Mouse (Mus musculus) heart, adult 2 months (tissue): ENCODE results near the gene Gramd1b. TPM values are rescaled to one million over a fixed set of nuclear protein-coding genes. Genes with fewer than 3 reads are reported as not detected.

Experiments used
- DNase-seq, 2 experiments: peaks; one replicate each; pipeline ENCODE4 v3.0.0; 2021
- H3K27ac ChIP-seq: fragments of 200-600 bp; 2 replicates; pipeline ENCODE4 v1.8.1; 2022
- H3K27me3 ChIP-seq: fragments of 200-500 bp; 2 replicates; pipeline ENCODE4 v1.6.1; 2012; ENCODE audit warnings: mild to moderate bottlenecking, low read length, inconsistent platforms, mixed read lengths; ENCODE audit not compliant: control insufficient read depth, insufficient read depth
- H3K36me3 ChIP-seq: fragments of 200-500 bp; 2 replicates; pipeline ENCODE4 v1.6.1; 2012; ENCODE audit warnings: low read length, inconsistent platforms; ENCODE audit not compliant: control insufficient read depth, insufficient read depth
- H3K4me1 ChIP-seq: fragments of 200-500 bp; 2 replicates; pipeline ENCODE4 v1.6.1; 2011; ENCODE audit warnings: low read length; ENCODE audit not compliant: control insufficient read depth, insufficient read depth
- H3K4me3 ChIP-seq: fragments of 200-600 bp; 2 replicates; pipeline ENCODE4 v1.8.1; 2022
- H3K79me2 ChIP-seq: fragments of 200-500 bp; replicated peaks from 2 replicates; pipeline ENCODE4 v1.6.1; 2012; ENCODE audit warnings: mild to moderate bottlenecking, inconsistent platforms, low read length, moderate library complexity, mixed read lengths; ENCODE audit not compliant: control insufficient read depth, insufficient read depth
- H3K9ac ChIP-seq: fragments of 200-500 bp; 2 replicates; pipeline ENCODE4 v1.6.1; 2012; ENCODE audit warnings: low read depth, mild to moderate bottlenecking, control low read depth, inconsistent platforms, low read length, mixed read lengths
- CTCF ChIP-seq: fragments of 200-600 bp; IDR thresholded peaks from 2 replicates; pipeline ENCODE4 v1.8.1; 2022; ENCODE audit warnings: antibody characterized with exemption, mild to moderate bottlenecking, moderate library complexity
- EP300 ChIP-seq: fragments of 200-500 bp; IDR thresholded peaks from 2 replicates; pipeline ENCODE4 v1.6.1; 2011; ENCODE audit warnings: low read depth, low read length, control low read depth; ENCODE audit not compliant: insufficient read depth
- POLR2A ChIP-seq: fragments of 200-500 bp; IDR thresholded peaks from 2 replicates; pipeline ENCODE4 v1.6.1; 2011; ENCODE audit warnings: mild to moderate bottlenecking, low read depth, low read length, control low read depth; ENCODE audit not compliant: insufficient read depth
- WGBS: fragments of 180-500 bp; shearing (Covaris S2); methylation state at CpG from one replicate; pipeline ENCODE4 v1.1.7; 2018; 5-methylcytosine and 5-hydroxymethylcytosine counted together
- intact Hi-C: fragments of 180-260 bp; cut with DNase I; formaldehyde crosslinking; loops from one replicate; pipeline ENCODE4 v1.15.1; 2025
- polyA plus RNA-seq: library from polyadenylated mRNA; depleted of rRNA; stranded (reverse); fragments of >200 nt; gene quantifications from 2 replicates; pipeline ENCODE4 v1.2.3, GENCODE M21; 2012
- total RNA-seq, 2 experiments: library from RNA; stranded (reverse); gene quantifications; 2 replicates each; pipeline ENCODE4 v1.2.3; 2021

The Gramd1b gene
- total and polyA plus RNA-seq, 3 experiments = 16.9 to 25.0 (median 17.3) TPM

DNA sequence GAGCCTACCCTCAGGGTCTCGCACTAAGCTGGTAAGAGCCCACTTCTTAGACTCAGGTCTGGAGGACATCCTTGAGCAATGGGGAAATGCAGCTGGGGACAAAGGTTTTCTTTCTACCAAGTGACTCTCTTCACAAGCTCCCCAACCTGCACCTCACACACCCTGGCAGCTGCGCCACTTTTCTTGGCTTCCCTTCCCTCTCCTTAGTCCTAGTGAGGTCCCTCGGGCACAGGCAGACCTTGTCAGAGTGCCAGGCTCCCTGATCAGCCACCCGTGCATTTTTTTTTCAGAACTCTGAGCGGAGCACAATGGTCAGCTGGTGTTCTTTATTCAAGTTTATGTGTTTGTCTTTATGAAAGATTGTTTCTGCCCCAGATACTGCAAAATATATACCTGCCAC, 194.5 kb downstream of the Gramd1b start:
- no peak overlapping the region for H3K9ac ChIP-seq
- intact Hi-C loops = no loop called here
- H3K27ac ChIP-seq = no peak overlapping the region
- no peak overlapping the region for H3K4me3 ChIP-seq
- H3K27me3 ChIP-seq = no peaks in the 10 kb centered on the region
- DNase-seq = peak in 1 of 2 experiments; percentile 60
- H3K79me2 ChIP-seq = no peaks in the 10 kb centered on the region
- no peak for TF ChIP-seq CTCF
- no peak for TF ChIP-seq EP300
- TF ChIP-seq POLR2A = no peak
- H3K36me3 ChIP-seq = no peaks in the 10 kb centered on the region; the same call in 1 of the 2 replicates
- peaks cover 11% of the 10 kb centered on the region for H3K4me1 ChIP-seq
- 51% methylated on average over 5 of the region's 5 CpGs for WGBS

DNA sequence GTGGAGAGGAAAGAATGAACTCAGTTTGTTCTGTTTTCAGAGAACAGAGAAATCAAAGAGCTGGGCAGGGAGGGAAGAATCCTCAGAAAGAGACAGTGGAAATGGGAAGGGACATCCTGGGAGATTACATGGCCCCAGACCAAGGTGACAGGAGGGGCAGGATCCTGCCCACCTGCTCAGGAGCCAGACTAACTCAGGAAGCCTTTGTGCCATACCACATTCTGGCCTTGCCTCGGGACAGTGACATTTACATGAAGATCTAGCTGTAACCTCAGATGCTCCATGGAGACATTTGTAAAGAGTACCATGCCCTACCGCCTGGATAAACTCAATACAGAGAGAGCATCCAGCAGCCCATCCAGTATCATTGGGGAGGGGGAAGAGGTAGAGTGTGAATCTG, 196.6 kb downstream of the Gramd1b start:
- H3K4me1 ChIP-seq = peaks cover 9% of the 10 kb centered on the region
- intact Hi-C loops = loop anchor here (5.0 kb wide), 2 partner anchors 83 to 143 kb away; no protein-coding TSS in a partner anchor
- 63% methylated on average over 2 of the region's 2 CpGs for WGBS

DNA sequence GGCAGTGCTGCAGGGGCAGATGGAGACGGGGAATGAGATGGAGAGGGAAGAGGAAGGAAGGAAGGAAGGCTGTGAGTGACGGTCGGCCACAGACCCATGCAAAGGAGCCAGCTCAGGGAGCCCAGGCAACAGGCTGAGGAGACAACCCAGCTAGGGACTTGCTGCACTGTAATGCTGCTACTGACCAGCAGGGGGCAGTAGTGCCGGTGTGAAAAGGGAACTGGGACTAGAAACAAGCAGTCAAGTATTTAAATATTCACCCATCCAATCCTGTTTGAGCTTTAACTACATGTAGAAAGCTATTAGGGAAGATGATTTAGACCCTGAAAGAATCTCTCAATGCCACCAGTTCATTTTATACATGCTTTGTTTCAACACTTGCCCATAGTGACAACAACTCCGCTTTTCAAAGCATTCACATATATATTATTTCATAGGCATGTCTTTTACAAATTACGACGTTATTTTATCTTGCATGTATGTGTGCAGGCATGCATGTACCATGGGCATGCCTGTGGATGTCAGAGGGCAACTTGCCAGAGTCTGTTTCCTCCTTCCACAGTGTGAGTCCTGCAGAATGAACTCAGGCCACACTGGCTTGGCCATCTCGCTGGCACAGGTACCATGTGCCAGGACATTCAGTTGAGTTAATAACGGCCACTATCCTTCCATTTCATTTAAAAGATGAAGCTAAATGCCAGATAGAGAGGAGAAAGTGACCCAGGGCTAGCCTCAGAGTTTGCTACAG, 197.4 kb downstream of the Gramd1b start:
- H3K27ac ChIP-seq = no peak overlapping the region; the same call in 1 of the 2 replicates
- 45% methylated on average over 9 of the region's 9 CpGs for WGBS
- no peaks in the 10 kb centered on the region for H3K79me2 ChIP-seq
- intact Hi-C loops = loop anchor here (2.0 to 5.0 kb wide), 3 partner anchors 17 to 143 kb away; no protein-coding TSS in a partner anchor
- no peak overlapping the region for H3K4me3 ChIP-seq
- H3K27me3 ChIP-seq = no peaks in the 10 kb centered on the region
- H3K36me3 ChIP-seq = no peaks in the 10 kb centered on the region
- H3K9ac ChIP-seq = no peak overlapping the region
- peak; percentile 61 to 81 for DNase-seq
- no peak for TF ChIP-seq POLR2A
- TF ChIP-seq CTCF = peak; percentile 96
- peaks cover 9% of the 10 kb centered on the region for H3K4me1 ChIP-seq

More for the DNA sequence above, 196.6 kb downstream of the Gramd1b start:
- Histone ChIP-seq H3K27ac (no peak overlapping the region), H3K36me3 (no peaks in the 10 kb centered on the region), H3K79me2 (no peaks in the 10 kb centered on the region), H3K9ac (no peak overlapping the region), H3K4me3 (no peak overlapping the region), H3K27me3 (no peaks in the 10 kb centered on the region)
- TF ChIP-seq EP300 (no peak), POLR2A (no peak), CTCF (no peak)
- no peak for DNase-seq

DNA sequence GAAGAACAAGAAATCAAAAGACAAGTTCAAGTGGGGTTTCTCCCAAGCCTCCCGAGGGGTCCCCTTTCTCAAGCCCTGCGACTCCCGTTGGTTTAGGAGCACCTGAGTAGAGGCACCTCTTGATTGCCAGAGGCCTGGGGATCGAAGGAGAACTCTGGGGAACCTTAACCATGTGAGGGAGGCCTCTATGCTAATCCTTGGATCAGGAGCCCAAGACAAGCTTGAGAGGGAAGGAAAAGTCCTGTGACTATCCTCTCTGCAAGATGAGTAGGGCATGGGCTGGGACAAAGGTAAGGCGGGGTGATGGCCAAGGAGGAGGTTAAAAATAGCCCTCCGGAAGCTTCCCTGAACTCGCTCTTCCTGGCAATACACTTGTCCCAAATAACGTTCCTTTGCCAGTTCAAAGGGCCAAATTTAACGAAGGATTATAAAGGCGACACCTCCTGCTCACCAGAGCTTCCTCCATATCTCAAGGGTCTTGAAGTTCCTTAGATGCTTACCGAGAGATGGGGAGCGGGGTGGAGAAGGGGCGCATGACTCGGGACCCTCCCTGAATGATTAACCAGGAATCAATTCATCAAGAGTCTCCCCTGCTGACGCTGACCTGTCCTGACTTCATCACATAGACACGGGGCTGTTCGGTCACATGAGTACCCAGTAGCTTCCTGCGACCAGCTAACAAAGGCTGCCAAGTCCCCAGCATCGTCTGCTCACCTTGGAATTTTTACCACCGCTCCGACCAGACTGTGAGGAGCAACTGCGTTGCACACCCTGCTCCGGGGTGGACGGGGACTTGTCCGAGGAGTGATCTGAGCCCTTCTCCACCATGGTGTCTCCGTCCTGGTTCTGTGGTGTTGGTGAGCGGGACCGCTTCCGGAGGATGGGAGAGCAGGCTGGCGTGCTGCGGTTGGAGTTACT, 198.2 kb downstream of the Gramd1b start:
- no peak overlapping the region for H3K9ac ChIP-seq
- H3K79me2 ChIP-seq = no peaks in the 10 kb centered on the region
- H3K27me3 ChIP-seq = no peaks in the 10 kb centered on the region
- no peak overlapping the region; the same call in 1 of the 2 replicates for H3K27ac ChIP-seq
- TF ChIP-seq EP300 = 0 out of 2 replicates have a peak, but pooled peaks have one; percentile 21
- no peak for TF ChIP-seq POLR2A
- 62% methylated on average over 31 of the region's 31 CpGs for WGBS
- peaks cover 9% of the 10 kb centered on the region for H3K4me1 ChIP-seq
- no peak overlapping the region for H3K4me3 ChIP-seq
- intact Hi-C loops = loop anchor here (2.0 to 5.0 kb wide), 3 partner anchors 16 to 144 kb away; no protein-coding TSS in a partner anchor
- H3K36me3 ChIP-seq = no peaks in the 10 kb centered on the region
- no peak for DNase-seq

DNA sequence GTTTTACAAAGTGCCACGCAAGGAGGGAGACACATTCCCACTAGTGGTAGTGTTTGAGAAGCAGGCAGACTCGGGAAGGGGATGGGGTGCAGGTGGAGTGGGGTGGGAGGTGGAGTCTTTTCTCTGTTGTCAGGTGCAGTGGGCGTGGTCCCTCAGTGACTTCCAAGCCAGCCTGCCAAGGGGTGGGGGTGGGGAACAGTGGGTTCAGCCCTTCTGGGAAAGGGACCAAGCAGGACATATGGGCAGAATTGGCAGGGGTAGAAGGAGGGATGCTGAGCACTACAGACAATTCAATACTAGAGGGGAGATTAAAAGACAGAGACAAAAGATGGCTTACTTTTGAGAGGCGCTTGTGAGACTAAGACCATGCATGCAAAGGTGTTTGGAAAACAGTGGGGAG, 198.9 kb downstream of the Gramd1b start:
- TF ChIP-seq EP300 (no peak), POLR2A (no peak), CTCF (no peak)
- intact Hi-C loops = loop anchor here (2.0 to 5.0 kb wide), 3 partner anchors 16 to 145 kb away; no protein-coding TSS in a partner anchor
- H3K27ac ChIP-seq = no peak overlapping the region; the same call in 1 of the 2 replicates
- no peaks in the 10 kb centered on the region for H3K79me2 ChIP-seq
- no peak overlapping the region for H3K9ac ChIP-seq
- peaks cover 9% of the 10 kb centered on the region for H3K4me1 ChIP-seq
- H3K36me3 ChIP-seq = no peaks in the 10 kb centered on the region
- 82% methylated on average over 4 of the region's 4 CpGs for WGBS
- H3K4me3 ChIP-seq = no peak overlapping the region
- DNase-seq = no peak
- H3K27me3 ChIP-seq = no peaks in the 10 kb centered on the region
